In the genomic region with DNA sequence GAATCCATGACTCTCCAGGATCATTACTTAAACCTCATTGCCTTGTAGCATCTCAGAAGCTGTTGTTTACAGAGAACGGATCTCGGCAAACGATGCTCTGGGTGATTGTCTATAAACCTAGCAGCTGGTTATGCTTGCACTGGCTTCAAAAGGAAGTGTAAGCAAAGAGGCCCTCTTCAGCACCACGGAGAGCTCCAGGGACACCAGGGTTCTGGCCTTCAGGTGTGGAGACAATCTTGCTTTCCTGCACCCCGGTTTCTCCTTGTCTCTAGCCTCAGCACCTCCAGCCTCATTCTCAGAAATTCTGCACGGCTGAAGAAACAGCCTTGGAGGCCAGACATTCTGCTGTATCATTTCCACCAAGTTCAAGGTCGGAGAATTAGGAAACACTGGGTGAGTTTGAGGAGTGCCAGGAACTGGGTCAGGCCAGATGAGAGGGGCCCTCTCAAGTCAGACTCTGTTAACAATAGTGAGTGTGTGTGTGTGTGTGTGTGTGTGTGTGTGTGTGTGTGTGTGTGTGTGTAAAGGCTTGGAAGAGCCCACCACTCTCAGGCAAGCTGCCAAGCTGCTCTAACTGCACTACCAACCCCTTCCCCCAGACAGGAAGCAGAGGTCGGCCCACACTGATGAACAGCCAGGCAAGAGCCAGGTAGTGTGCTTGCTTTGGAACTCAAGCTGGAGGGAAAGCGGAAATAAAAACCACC, we compare ENCODE assay signal across 9 mouse cellular contexts.
DNase-seq lines count a peak whose midpoint lies in the region; ATAC-seq and TF ChIP-seq lines count a peak whose summit lies in the region.
"Had no signal": no experiment of that assay in that cellular context is flagged by ENCODE, and none has a peak within 500 bp of the region (broad histone marks: within the 10 kb centered on the region; RNA-seq: fewer than 3 reads in every experiment).

No protein-coding gene starts in this region.

- no peaks in the 10 kb centered on the region for H3K27me3 ChIP-seq in lung, postnatal 0 days (replicated peaks; ENCODE audit: insufficient read depth, low read length)
- peaks cover 8% of the 10 kb centered on the region; the same call in 1 of the 2 replicates for H3K27me3 ChIP-seq in limb, embryonic 10.5 days (ENCODE audit: low read depth, poor library complexity, severe bottlenecking)
- no peaks in the 10 kb centered on the region for H3K27me3 ChIP-seq in stomach, postnatal 0 days (ENCODE audit: control insufficient read depth, insufficient read depth, low read length)
- H3K27me3 ChIP-seq: neural tube, embryonic 12.5 days had no signal

- H3K4me3 ChIP-seq in lung, postnatal 0 days (ENCODE audit: low read depth, low read length) = no peak overlapping the region
- H3K4me3 ChIP-seq in limb, embryonic 10.5 days = no peak overlapping the region
- H3K4me3 ChIP-seq in stomach, postnatal 0 days (ENCODE audit: low read depth, low read length) = no peak overlapping the region
- no peak overlapping the region for H3K4me3 ChIP-seq in left cerebral cortex, adult 2 months
- H3K4me3 ChIP-seq: neural tube, embryonic 12.5 days had no signal

- no peak overlapping the region for H3K9ac ChIP-seq in lung, postnatal 0 days (replicated peaks; ENCODE audit: low read depth)
- no peak overlapping the region for H3K9ac ChIP-seq in stomach, postnatal 0 days (ENCODE audit: low read length)
- H3K9ac ChIP-seq: neural tube, embryonic 12.5 days had no signal

- WGBS in lung, postnatal 0 days = 33% methylated on average over 9 of the region's 9 CpGs
- WGBS in limb, embryonic 10.5 days = 55% methylated on average over 9 of the region's 9 CpGs
- whole genome bisulfite sequencing in stomach, postnatal 0 days = 46% methylated on average over 9 of the region's 9 CpGs

- no peak for ATAC-seq in lung, postnatal 0 days
- ATAC-seq in stomach, postnatal 0 days (ENCODE audit: low FRiP score, low TSS enrichment) = no peak
- ATAC-seq in activated CD4-positive, CD25-positive, alpha-beta regulatory T cell, adult 4 months = no peak

- no peaks in the 10 kb centered on the region for H3K4me1 ChIP-seq in lung, postnatal 0 days (ENCODE audit: insufficient read depth, low read depth, low read length)
- H3K4me1 ChIP-seq in limb, embryonic 10.5 days = peaks cover 17% of the 10 kb centered on the region
- H3K4me1 ChIP-seq in stomach, postnatal 0 days (replicated peaks; ENCODE audit: control insufficient read depth, insufficient read depth) = no peaks in the 10 kb centered on the region

- TF ChIP-seq CTCF in lung, postnatal 0 days (IDR thresholded peaks at IDR 0.05) = no peak
- TF ChIP-seq CTCF in stomach, postnatal 0 days (IDR thresholded peaks at IDR 0.05; ENCODE audit: low read depth) = no peak
- no peak for TF ChIP-seq CTCF in left cerebral cortex, adult 2 months (IDR thresholded peaks at IDR 0.05)

- DNase-seq in lung, postnatal 14 days = peak; percentile 28
- DNase-seq in lung, postnatal 0 days (ENCODE audit: low spot score) = no peak
- DNase-seq in embryo, embryonic 11 days = peak; percentile 82
- DNase-seq in limb, embryonic 10.5 days (ENCODE audit: low spot score) = peak; percentile 88
- peak; percentile 47 for DNase-seq in stomach, postnatal 0 days (ENCODE audit: low spot score)
- DNase-seq in spleen, postnatal 4 days (ENCODE audit: low spot score in 2 of 2) = no peak
- no peak for DNase-seq in left cerebral cortex, adult 2 months (ENCODE audit: extremely low spot score in 1 of 2, low spot score in 2 of 2)

- H3K36me3 ChIP-seq in lung, postnatal 0 days (ENCODE audit: insufficient read depth, low read length) = no peaks in the 10 kb centered on the region
- no peaks in the 10 kb centered on the region for H3K36me3 ChIP-seq in limb, embryonic 10.5 days
- H3K36me3 ChIP-seq in stomach, postnatal 0 days (ENCODE audit: control insufficient read depth, insufficient read depth, low read length) = no peaks in the 10 kb centered on the region
- H3K36me3 ChIP-seq: neural tube, embryonic 12.5 days had no signal

- intact Hi-C loops in left cerebral cortex, adult 2 months (cut with DNase I) = no loop called here

- TF ChIP-seq EP300 in lung, postnatal 0 days (IDR thresholded peaks at IDR 0.05) = no peak
- no peak for TF ChIP-seq EP300 in stomach, postnatal 0 days (optimal IDR thresholded peaks at IDR 0.05)

- H3K4me2 ChIP-seq in lung, postnatal 0 days (replicated peaks; ENCODE audit: low read depth, low read length) = no peak overlapping the region
- no peak overlapping the region for H3K4me2 ChIP-seq in stomach, postnatal 0 days (replicated peaks; ENCODE audit: low read depth)
- H3K4me2 ChIP-seq: neural tube, embryonic 12.5 days had no signal

- no peak overlapping the region for H3K27ac ChIP-seq in lung, postnatal 0 days (ENCODE audit: low read length)
- no peak overlapping the region for H3K27ac ChIP-seq in limb, embryonic 10.5 days
- no peak overlapping the region for H3K27ac ChIP-seq in stomach, postnatal 0 days (replicated peaks)
- no peak overlapping the region for H3K27ac ChIP-seq in left cerebral cortex, adult 2 months
- H3K27ac ChIP-seq: neural tube, embryonic 12.5 days had no signal

- no peaks in the 10 kb centered on the region for H3K9me3 ChIP-seq in lung, postnatal 0 days (ENCODE audit: low read length)
- no peaks in the 10 kb centered on the region for H3K9me3 ChIP-seq in limb, embryonic 10.5 days (replicated peaks)
- H3K9me3 ChIP-seq in stomach, postnatal 0 days (ENCODE audit: control insufficient read depth, low read length) = no peaks in the 10 kb centered on the region
- H3K9me3 ChIP-seq: neural tube, embryonic 12.5 days had no signal

Comparison
In these comparisons a context has a peak if more than half of its experiments do, and no peak if none do; other contexts are left out.
1. DNase-seq: peak in lung, postnatal 14 days (single experiment), embryo, embryonic 11 days (single experiment), limb, embryonic 10.5 days (single experiment) and stomach, postnatal 0 days (single experiment); none in lung, postnatal 0 days (single experiment), spleen, postnatal 4 days (0 of 2) and left cerebral cortex, adult 2 months (0 of 2).